Mouse (Mus musculus): ENCODE measurements around the gene Tada1. TPM values are rescaled to one million over a fixed set of nuclear protein-coding genes. Genes with fewer than 3 reads are reported as not detected.

Gene Tada1
- polyA plus RNA-seq, 1 experiment from 2014 or later: 42.9 TPM

GRCm38 (mm10) chr1:166349341-166349740, 29.6 kb upstream of the Tada1 start:
- Histone ChIP-seq H3K4me1 (replicated peaks; ENCODE audit: control insufficient read depth, insufficient read depth, low read length) (no peaks in the 10 kb centered on the region), H3K4me3 (ENCODE audit: low read depth, low read length) (no peak overlapping the region), H3K27ac (ENCODE audit: low read depth, low read length) (no peak overlapping the region), H3K9ac (ENCODE audit: low read depth, low read length) (no peak overlapping the region), H3K9me3 (ENCODE audit: control insufficient read depth, low read length) (no peaks in the 10 kb centered on the region), H3K36me3 (ENCODE audit: control insufficient read depth, insufficient read depth, low read length) (no peaks in the 10 kb centered on the region), H3K4me2 (no peak overlapping the region), H3K27me3 (replicated peaks; ENCODE audit: control insufficient read depth, insufficient read depth, low read length) (no peaks in the 10 kb centered on the region; the same call in 1 of the 2 replicates)
- 72% methylated on average over 3 of the region's 3 CpGs for WGBS
- ATAC-seq (replicated peaks; ENCODE audit: low FRiP score) (no peak), DNase-seq (ENCODE audit: low spot score) (no peak)

- ATAC-seq (replicated peaks; ENCODE audit: low FRiP score): no peak
- WGBS: 69% methylated on average over 11 of the region's 11 CpGs
- Histone ChIP-seq H3K4me2 (no peak overlapping the region), H3K9me3 (ENCODE audit: control insufficient read depth, low read length) (no peaks in the 10 kb centered on the region), H3K4me3 (ENCODE audit: low read depth, low read length) (no peak overlapping the region), H3K27me3 (replicated peaks; ENCODE audit: control insufficient read depth, insufficient read depth, low read length) (no peaks in the 10 kb centered on the region; the same call in 1 of the 2 replicates), H3K36me3 (ENCODE audit: control insufficient read depth, insufficient read depth, low read length) (no peaks in the 10 kb centered on the region), H3K4me1 (replicated peaks; ENCODE audit: control insufficient read depth, insufficient read depth, low read length) (no peaks in the 10 kb centered on the region), H3K27ac (ENCODE audit: low read depth, low read length) (no peak overlapping the region), H3K9ac (ENCODE audit: low read depth, low read length) (no peak overlapping the region)
- DNase-seq (ENCODE audit: low spot score): no peak
Observed at GRCm38 (mm10) chr1:166349751-166350150, 29.1 kb upstream of the Tada1 start.

DNA sequence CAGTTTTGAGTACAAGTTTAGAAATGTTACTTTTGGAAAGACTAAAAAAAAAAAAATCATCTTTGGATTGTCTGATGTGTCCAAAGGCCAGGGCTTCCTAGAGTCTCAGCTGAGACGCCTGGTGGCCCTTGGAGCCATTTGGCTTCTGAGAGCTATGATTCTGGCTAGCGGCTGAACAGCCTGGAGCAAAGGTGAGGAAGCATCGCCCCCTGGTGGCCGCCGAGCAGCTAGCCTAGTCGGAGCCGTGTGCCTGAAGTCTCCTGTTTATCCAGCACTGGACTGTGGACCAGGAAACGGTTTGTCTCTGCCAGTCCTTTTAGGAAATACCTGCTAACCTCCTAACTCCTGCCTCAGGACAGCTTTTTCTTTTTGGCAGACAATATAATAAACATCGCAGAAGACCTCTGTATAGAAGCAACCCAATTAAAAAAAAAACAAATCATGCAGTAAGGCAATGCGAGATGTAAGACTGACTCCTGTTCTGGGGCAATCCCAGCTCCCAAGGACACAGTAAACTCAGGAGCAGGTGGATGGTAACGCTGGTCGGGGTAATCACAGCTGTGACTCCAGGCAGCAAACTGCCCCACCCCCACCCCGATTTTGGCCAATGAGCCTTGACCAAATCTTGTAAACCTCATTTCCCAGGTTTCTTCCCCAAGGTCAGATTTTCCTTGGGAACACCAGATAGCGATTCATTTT, 18.6 kb upstream of the Tada1 start:
- no peaks in the 10 kb centered on the region for H3K27me3 ChIP-seq (replicated peaks; ENCODE audit: control insufficient read depth, insufficient read depth, low read length)
- H3K4me2 ChIP-seq: no peak overlapping the region
- no peak overlapping the region for H3K27ac ChIP-seq (ENCODE audit: low read depth, low read length)
- no peaks in the 10 kb centered on the region for H3K4me1 ChIP-seq (replicated peaks; ENCODE audit: control insufficient read depth, insufficient read depth, low read length)
- H3K36me3 ChIP-seq (ENCODE audit: control insufficient read depth, insufficient read depth, low read length): no peaks in the 10 kb centered on the region
- 30% methylated on average over 14 of the region's 14 CpGs for WGBS
- H3K4me3 ChIP-seq (ENCODE audit: low read depth, low read length): no peak overlapping the region
- peak; percentile 78 for ATAC-seq (replicated peaks; ENCODE audit: low FRiP score)
- no peak overlapping the region for H3K9ac ChIP-seq (ENCODE audit: low read depth, low read length)
- H3K9me3 ChIP-seq (ENCODE audit: control insufficient read depth, low read length): no peaks in the 10 kb centered on the region
- peak; percentile 73 for DNase-seq (ENCODE audit: low spot score)

DNA sequence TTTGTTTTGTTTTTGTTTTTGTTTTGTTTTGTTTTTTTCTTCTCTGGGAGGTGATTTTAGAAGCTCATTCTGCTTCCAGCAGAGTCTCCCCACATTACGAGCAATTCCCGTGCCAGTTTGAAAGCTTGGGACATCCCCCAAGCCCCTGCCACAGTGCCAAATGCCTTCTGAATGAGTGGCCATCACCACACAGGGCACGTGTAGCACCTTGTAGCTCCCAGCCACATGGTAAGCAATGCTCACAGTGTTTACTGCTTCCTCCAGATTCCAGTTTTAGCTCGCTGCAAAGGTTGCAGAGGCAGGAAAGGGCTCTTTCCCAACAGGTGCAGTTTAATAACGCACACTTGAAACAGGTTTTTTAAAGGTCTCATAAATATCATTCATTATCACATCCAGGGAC, 18.0 kb upstream of the Tada1 start:
- Histone ChIP-seq H3K36me3 (ENCODE audit: control insufficient read depth, insufficient read depth, low read length) (no peaks in the 10 kb centered on the region), H3K9me3 (ENCODE audit: control insufficient read depth, low read length) (no peaks in the 10 kb centered on the region), H3K4me3 (ENCODE audit: low read depth, low read length) (no peak overlapping the region), H3K9ac (ENCODE audit: low read depth, low read length) (no peak overlapping the region), H3K27ac (ENCODE audit: low read depth, low read length) (no peak overlapping the region), H3K27me3 (replicated peaks; ENCODE audit: control insufficient read depth, insufficient read depth, low read length) (no peaks in the 10 kb centered on the region), H3K4me2 (no peak overlapping the region), H3K4me1 (replicated peaks; ENCODE audit: control insufficient read depth, insufficient read depth, low read length) (no peaks in the 10 kb centered on the region)
- ATAC-seq (replicated peaks; ENCODE audit: low FRiP score) (no peak), DNase-seq (ENCODE audit: low spot score) (no peak)
- WGBS: 70% methylated on average over 5 of the region's 5 CpGs

GRCm38 (mm10) chr1:166361842-166362241, 17.1 kb upstream of the Tada1 start:
- no peaks in the 10 kb centered on the region for H3K9me3 ChIP-seq (ENCODE audit: control insufficient read depth, low read length)
- H3K9ac ChIP-seq (ENCODE audit: low read depth, low read length): no peak overlapping the region
- no peak overlapping the region for H3K4me2 ChIP-seq
- no peak overlapping the region for H3K4me3 ChIP-seq (ENCODE audit: low read depth, low read length)
- 56% methylated on average over 3 of the region's 3 CpGs for WGBS
- DNase-seq (ENCODE audit: low spot score) (no peak), ATAC-seq (replicated peaks; ENCODE audit: low FRiP score) (no peak)
- no peaks in the 10 kb centered on the region for H3K36me3 ChIP-seq (ENCODE audit: control insufficient read depth, insufficient read depth, low read length)
- no peak overlapping the region for H3K27ac ChIP-seq (ENCODE audit: low read depth, low read length)
- no peaks in the 10 kb centered on the region for H3K27me3 ChIP-seq (replicated peaks; ENCODE audit: control insufficient read depth, insufficient read depth, low read length)
- H3K4me1 ChIP-seq (replicated peaks; ENCODE audit: control insufficient read depth, insufficient read depth, low read length): no peaks in the 10 kb centered on the region

DNA sequence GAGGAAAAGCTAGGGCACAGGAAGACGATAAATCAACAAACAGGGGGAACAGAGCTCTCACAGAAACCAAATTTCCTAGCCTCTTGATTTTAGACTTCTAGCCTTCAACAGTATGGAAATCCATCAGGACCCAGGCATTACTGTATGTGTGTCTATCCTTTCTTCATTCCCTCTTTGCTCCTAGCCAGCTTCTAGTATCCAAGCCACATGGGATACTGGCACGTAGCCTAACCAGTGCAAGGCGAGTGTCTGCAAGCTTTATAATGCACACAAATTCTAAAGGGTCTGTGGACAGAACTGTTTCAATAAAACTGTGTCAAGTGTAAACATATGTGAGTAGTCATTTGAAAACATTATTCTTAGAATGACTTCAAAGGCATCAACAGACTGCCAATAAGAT, 16.2 kb upstream of the Tada1 start:
- H3K9me3 ChIP-seq (ENCODE audit: control insufficient read depth, low read length): no peaks in the 10 kb centered on the region
- H3K27me3 ChIP-seq (replicated peaks; ENCODE audit: control insufficient read depth, insufficient read depth, low read length): no peaks in the 10 kb centered on the region
- DNase-seq (ENCODE audit: low spot score) (no peak), ATAC-seq (replicated peaks; ENCODE audit: low FRiP score) (no peak)
- H3K4me3 ChIP-seq (ENCODE audit: low read depth, low read length): no peak overlapping the region
- H3K4me2 ChIP-seq: no peak overlapping the region
- H3K36me3 ChIP-seq (ENCODE audit: control insufficient read depth, insufficient read depth, low read length): no peaks in the 10 kb centered on the region
- no peak overlapping the region for H3K27ac ChIP-seq (ENCODE audit: low read depth, low read length)
- 82% methylated on average over 3 of the region's 3 CpGs for WGBS
- no peak overlapping the region for H3K9ac ChIP-seq (ENCODE audit: low read depth, low read length)
- H3K4me1 ChIP-seq (replicated peaks; ENCODE audit: control insufficient read depth, insufficient read depth, low read length): no peaks in the 10 kb centered on the region

GRCm38 (mm10) chr1:166363122-166363521, 15.8 kb upstream of the Tada1 start:
- Histone ChIP-seq H3K27ac (ENCODE audit: low read depth, low read length) (no peak overlapping the region), H3K4me1 (replicated peaks; ENCODE audit: control insufficient read depth, insufficient read depth, low read length) (no peaks in the 10 kb centered on the region), H3K4me3 (ENCODE audit: low read depth, low read length) (no peak overlapping the region), H3K4me2 (no peak overlapping the region), H3K9me3 (ENCODE audit: control insufficient read depth, low read length) (no peaks in the 10 kb centered on the region), H3K36me3 (ENCODE audit: control insufficient read depth, insufficient read depth, low read length) (no peaks in the 10 kb centered on the region), H3K27me3 (replicated peaks; ENCODE audit: control insufficient read depth, insufficient read depth, low read length) (no peaks in the 10 kb centered on the region), H3K9ac (ENCODE audit: low read depth, low read length) (no peak overlapping the region)
- ATAC-seq (replicated peaks; ENCODE audit: low FRiP score): no peak
- DNase-seq (ENCODE audit: low spot score): no peak

- H3K4me3 ChIP-seq (ENCODE audit: low read depth, low read length): no peak overlapping the region
- WGBS: 79% methylated on average over 6 of the region's 6 CpGs
- H3K27ac ChIP-seq (ENCODE audit: low read depth, low read length): no peak overlapping the region
- H3K27me3 ChIP-seq (replicated peaks; ENCODE audit: control insufficient read depth, insufficient read depth, low read length): no peaks in the 10 kb centered on the region
- no peaks in the 10 kb centered on the region for H3K9me3 ChIP-seq (ENCODE audit: control insufficient read depth, low read length)
- peaks cover 15% of the 10 kb centered on the region for H3K4me1 ChIP-seq (replicated peaks; ENCODE audit: control insufficient read depth, insufficient read depth, low read length)
- no peaks in the 10 kb centered on the region for H3K36me3 ChIP-seq (ENCODE audit: control insufficient read depth, insufficient read depth, low read length)
- no peak overlapping the region for H3K9ac ChIP-seq (ENCODE audit: low read depth, low read length)
- no peak overlapping the region for H3K4me2 ChIP-seq
- ATAC-seq (replicated peaks; ENCODE audit: low FRiP score): no peak
- DNase-seq (ENCODE audit: low spot score): no peak
Observed at GRCm38 (mm10) chr1:166377171-166377570, 1.7 kb upstream of the Tada1 start.

- WGBS: 7% methylated on average over 21 of the region's 21 CpGs
Observed at GRCm38 (mm10) chr1:166378431-166379012, 375 bp upstream of the Tada1 start.

More at GRCm38 (mm10) chr1:166378431-166379012, 375 bp upstream of the Tada1 start:
- H3K27me3 ChIP-seq (replicated peaks; ENCODE audit: control insufficient read depth, insufficient read depth, low read length): no peaks in the 10 kb centered on the region
- peaks cover 6% of the 10 kb centered on the region; the same call in 1 of the 2 replicates for H3K36me3 ChIP-seq (ENCODE audit: control insufficient read depth, insufficient read depth, low read length)
- DNase-seq (ENCODE audit: low spot score) (no peak), ATAC-seq (replicated peaks; ENCODE audit: low FRiP score) (no peak)
- peak overlapping the region; percentile 84 for H3K4me3 ChIP-seq (ENCODE audit: low read depth, low read length)
- H3K4me2 ChIP-seq: peak overlapping the region; percentile 78
- H3K27ac ChIP-seq (ENCODE audit: low read depth, low read length): peak overlapping the region; percentile 68
- no peaks in the 10 kb centered on the region for H3K9me3 ChIP-seq (ENCODE audit: control insufficient read depth, low read length)
- peaks cover 15% of the 10 kb centered on the region for H3K4me1 ChIP-seq (replicated peaks; ENCODE audit: control insufficient read depth, insufficient read depth, low read length)
- peak overlapping the region; percentile 71 for H3K9ac ChIP-seq (ENCODE audit: low read depth, low read length)

Data from liver, embryonic 11.5 days (tissue).